Mouse (Mus musculus): Measurements from ENCODE around the gene A3galt2.

GRCm38 (mm10) chr4:128720110-128720509 is 35.1 kb upstream of the A3galt2 start:
- TF ChIP-seq CTCF (IDR thresholded peaks at IDR 0.05; ENCODE audit: low read depth): no peak; the same call in 1 of the 2 replicates
- TF ChIP-seq EP300 (IDR thresholded peaks at IDR 0.05; ENCODE audit: low read depth): no peak
